Mouse (Mus musculus) liver, embryonic 14.5 days (tissue): Measurements from ENCODE around the gene Acot7.

ENCODE experiments used
- CTCF ChIP-seq: IDR thresholded peaks from 2 replicates; pipeline ENCODE4 v1.5.1; 2016; ENCODE audit warnings: antibody characterized with exemption, low read depth, control low read depth
- EP300 ChIP-seq: IDR thresholded peaks from 2 replicates; pipeline ENCODE4 v1.6.1; 2016; ENCODE audit warnings: antibody characterized with exemption, low read depth

- TF ChIP-seq EP300 (no peak), CTCF (no peak)
These were observed 120.9 kb downstream of the Acot7 start for GRCm38 (mm10) chr4:152298836-152299235.
